ENCODE assay signal across 8 mouse cellular contexts in genomic region chrX:93289076-93289475, GRCm38 (mm10). TPM values are rescaled to one million over a fixed set of nuclear protein-coding genes. Genes with fewer than 3 reads are reported as not detected.
DNase-seq lines count a peak whose midpoint lies in the region; ATAC-seq and TF ChIP-seq lines count a peak whose summit lies in the region.

No protein-coding gene starts in this region.

- peak overlapping the region; percentile 58 for H3K4me2 ChIP-seq in forebrain, embryonic 15.5 days (replicated peaks)
- peak overlapping the region; percentile 51 for H3K4me2 ChIP-seq in liver, embryonic 15.5 days

- DNase-seq in heart, embryonic 10.5 days (ENCODE audit: low spot score): no peak
- no peak for DNase-seq in heart, adult 8-10 months (ENCODE audit: low spot score)
- DNase-seq in right cerebral cortex, adult 18-20 months: no peak
- no peak for DNase-seq in thymus, postnatal 10 days (ENCODE audit: low spot score in 2 of 2)

- no peaks in the 10 kb centered on the region for H3K9me3 ChIP-seq in heart, embryonic 10.5 days
- no peaks in the 10 kb centered on the region for H3K9me3 ChIP-seq in E14TG2a.4 (ENCODE audit: low read length)
- H3K9me3 ChIP-seq in forebrain, embryonic 15.5 days: no peaks in the 10 kb centered on the region
- H3K9me3 ChIP-seq in liver, embryonic 15.5 days (replicated peaks): no peaks in the 10 kb centered on the region

- peaks cover 8% of the 10 kb centered on the region for H3K4me1 ChIP-seq in heart, embryonic 10.5 days
- H3K4me1 ChIP-seq in E14TG2a.4 (replicated peaks; ENCODE audit: low read depth, low read length): peaks cover 19% of the 10 kb centered on the region
- peaks cover 14% of the 10 kb centered on the region; the same call in 1 of the 2 replicates for H3K4me1 ChIP-seq in forebrain, embryonic 15.5 days
- H3K4me1 ChIP-seq in liver, embryonic 15.5 days (replicated peaks): peaks cover 5% of the 10 kb centered on the region; the same call in 1 of the 2 replicates

- no peak for TF ChIP-seq CTCF in E14TG2a.4 (conservative IDR thresholded peaks at IDR 0.05; ENCODE audit: low read length)

- WGBS in heart, embryonic 10.5 days: 12% methylated on average over 37 of the region's 37 CpGs
- 11% methylated on average over 33 of the region's 37 CpGs for WGBS in forebrain, embryonic 15.5 days
- WGBS in liver, embryonic 15.5 days (ENCODE audit: insufficient replicate concordance): 18% methylated on average over 37 of the region's 37 CpGs

- H3K9ac ChIP-seq in forebrain, embryonic 15.5 days (replicated peaks): peak overlapping the region; percentile 63
- no peak overlapping the region for H3K9ac ChIP-seq in liver, embryonic 15.5 days

- no peak overlapping the region for H3K27ac ChIP-seq in heart, embryonic 10.5 days
- peak overlapping the region; percentile 86 for H3K27ac ChIP-seq in forebrain, embryonic 15.5 days (replicated peaks)
- no peak overlapping the region for H3K27ac ChIP-seq in liver, embryonic 15.5 days (replicated peaks)

- no peak for ATAC-seq in forebrain, embryonic 15.5 days (replicated peaks)
- ATAC-seq in liver, embryonic 15.5 days (ENCODE audit: insufficient read depth): no peak
- no peak for ATAC-seq in frontal cortex, adult (ENCODE audit: low TSS enrichment)

- peaks cover 96% of the 10 kb centered on the region for H3K27me3 ChIP-seq in heart, embryonic 10.5 days (ENCODE audit: insufficient read depth, poor library complexity, severe bottlenecking)
- peaks cover 91% of the 10 kb centered on the region for H3K27me3 ChIP-seq in E14TG2a.4 (ENCODE audit: insufficient read depth, low read length)
- no peaks in the 10 kb centered on the region for H3K27me3 ChIP-seq in forebrain, embryonic 15.5 days
- H3K27me3 ChIP-seq in liver, embryonic 15.5 days: peaks cover 100% of the 10 kb centered on the region

- no peaks in the 10 kb centered on the region for H3K36me3 ChIP-seq in heart, embryonic 10.5 days
- H3K36me3 ChIP-seq in E14TG2a.4 (ENCODE audit: insufficient read depth, low read length): no peaks in the 10 kb centered on the region
- no peaks in the 10 kb centered on the region for H3K36me3 ChIP-seq in forebrain, embryonic 15.5 days
- H3K36me3 ChIP-seq in liver, embryonic 15.5 days (replicated peaks): no peaks in the 10 kb centered on the region

- H3K4me3 ChIP-seq in heart, embryonic 10.5 days: peak overlapping the region; percentile 59
- peak overlapping the region; percentile 45 for H3K4me3 ChIP-seq in E14TG2a.4 (replicated peaks; ENCODE audit: low read length)
- H3K4me3 ChIP-seq in forebrain, embryonic 15.5 days: peak overlapping the region; percentile 51
- H3K4me3 ChIP-seq in liver, embryonic 15.5 days (replicated peaks): peak overlapping the region; percentile 32

RNA-seq across cellular contexts. Expression of gene Arx, which starts 2.8 kb away (rescaled TPM):
- 0.29 TPM in 1 of 2 replicates, not detected in the other for polyA plus RNA-seq in heart, embryonic 10.5 days (2016; fragmentation: Nextera tagmentation; extraction: Ambion mirVana)
- total RNA-seq in heart, adult 8-10 months (2022): not detected
- 62.6 and 62.8 TPM in 2 replicates for polyA plus RNA-seq in forebrain, embryonic 15.5 days (2015; fragmentation: Nextera tagmentation; extraction: Ambion mirVana)
- polyA plus RNA-seq in liver, embryonic 15.5 days (2015; fragmentation: Nextera tagmentation; extraction: Ambion mirVana): 0.05 TPM in 1 of 2 replicates, not detected in the other

Comparison
In these comparisons a context has a peak if more than half of its experiments do, and no peak if none do; other contexts are left out.
1. RNA of gene Arx, which starts 2.8 kb away (polyA plus RNA-seq): 62.6 to 62.8 TPM in forebrain, embryonic 15.5 days; 0.29 TPM in heart, embryonic 10.5 days and 0.05 TPM in liver, embryonic 15.5 days; every median in the first group is over 10 times any median in the second.
2. Peak in every context shown above with its lines, with median percentiles within 50 percentile points of each other: H3K4me3 ChIP-seq.